Mouse (Mus musculus) midbrain, embryonic 15.5 days (tissue): Measurements from ENCODE around the gene Lrrc47. TPM values are rescaled to one million over a fixed set of nuclear protein-coding genes. Genes with fewer than 3 reads are reported as not detected.
A peak's percentile ranks its signal among the peaks of the same experiment; 100 is the strongest.

Experiments used
- ATAC-seq: fragments of 200-750 bp; cut with Nextera tagmentation; replicated peaks from 2 replicates; pipeline ENCODE4 v1.8.0; 2017; ENCODE audit warnings: moderate TSS enrichment
- H3K27ac ChIP-seq: fragments of 300-500 bp; sonication (generic); 2 replicates; pipeline ENCODE4 v1.5.1; 2015; ENCODE audit warnings: mild to moderate bottlenecking, inconsistent platforms
- H3K27me3 ChIP-seq: fragments of 300-500 bp; sonication (generic); replicated peaks from 2 replicates; pipeline ENCODE4 v1.6.1; 2015; ENCODE audit warnings: inconsistent platforms
- H3K36me3 ChIP-seq: fragments of 300-500 bp; sonication (generic); replicated peaks from 2 replicates; pipeline ENCODE4 v1.6.1; 2015; ENCODE audit warnings: inconsistent platforms
- H3K4me1 ChIP-seq: fragments of 300-500 bp; sonication (generic); 2 replicates; pipeline ENCODE4 v1.6.1; 2015; ENCODE audit warnings: inconsistent platforms
- H3K4me2 ChIP-seq: fragments of 300-500 bp; sonication (generic); 2 replicates; pipeline ENCODE4 v1.6.1; 2015; ENCODE audit warnings: inconsistent platforms, mild to moderate bottlenecking, moderate library complexity
- H3K4me3 ChIP-seq: fragments of 300-500 bp; sonication (generic); 2 replicates; pipeline ENCODE4 v1.5.1; 2015; ENCODE audit warnings: mild to moderate bottlenecking, inconsistent platforms
- H3K9ac ChIP-seq: fragments of 300-500 bp; sonication (generic); 2 replicates; pipeline ENCODE4 v1.6.1; 2015; ENCODE audit warnings: mild to moderate bottlenecking, inconsistent platforms
- H3K9me3 ChIP-seq: fragments of 300-500 bp; sonication (generic); 2 replicates; pipeline ENCODE4 v1.6.1; 2016; ENCODE audit warnings: inconsistent platforms
- WGBS: fragments of 180-500 bp; shearing (Covaris S2); methylation state at CpG from one replicate; pipeline ENCODE4 v1.1.7; 2015; ENCODE audit warnings: mixed read lengths; 5-methylcytosine and 5-hydroxymethylcytosine counted together
- polyA plus RNA-seq: library from polyadenylated mRNA; unstranded; fragments of >200 nt; fragmentation: Nextera tagmentation; extraction: Ambion mirVana; gene quantifications from 2 replicates; pipeline ENCODE4 v1.2.1, GENCODE M21; 2015

Gene Lrrc47
- polyA plus RNA-seq, 1 experiment from 2014 or later: 25.6 TPM

GRCm38 (mm10) chr4:154056661-154057060 lies 45.1 kb downstream of the Lrrc47 start:
- no peaks in the 10 kb centered on the region for H3K9me3 ChIP-seq
- H3K4me1 ChIP-seq: no peaks in the 10 kb centered on the region
- H3K4me3 ChIP-seq: no peak overlapping the region
- no peak for ATAC-seq
- no peak overlapping the region for H3K27ac ChIP-seq
- no peak overlapping the region for H3K9ac ChIP-seq
- no peaks in the 10 kb centered on the region for H3K27me3 ChIP-seq
- WGBS: 55% methylated on average over 2 of the region's 2 CpGs
- H3K4me2 ChIP-seq: no peak overlapping the region
- H3K36me3 ChIP-seq: no peaks in the 10 kb centered on the region

GRCm38 (mm10) chr4:154057696-154058095 lies 46.2 kb downstream of the Lrrc47 start:
- no peak for ATAC-seq
- WGBS: 70% methylated on average over 4 of the region's 4 CpGs
- no peak overlapping the region for H3K4me3 ChIP-seq
- H3K9ac ChIP-seq: no peak overlapping the region
- no peak overlapping the region for H3K4me2 ChIP-seq
- H3K9me3 ChIP-seq: no peaks in the 10 kb centered on the region
- no peak overlapping the region for H3K27ac ChIP-seq
- H3K4me1 ChIP-seq: no peaks in the 10 kb centered on the region
- H3K36me3 ChIP-seq: no peaks in the 10 kb centered on the region
- H3K27me3 ChIP-seq: no peaks in the 10 kb centered on the region

DNA sequence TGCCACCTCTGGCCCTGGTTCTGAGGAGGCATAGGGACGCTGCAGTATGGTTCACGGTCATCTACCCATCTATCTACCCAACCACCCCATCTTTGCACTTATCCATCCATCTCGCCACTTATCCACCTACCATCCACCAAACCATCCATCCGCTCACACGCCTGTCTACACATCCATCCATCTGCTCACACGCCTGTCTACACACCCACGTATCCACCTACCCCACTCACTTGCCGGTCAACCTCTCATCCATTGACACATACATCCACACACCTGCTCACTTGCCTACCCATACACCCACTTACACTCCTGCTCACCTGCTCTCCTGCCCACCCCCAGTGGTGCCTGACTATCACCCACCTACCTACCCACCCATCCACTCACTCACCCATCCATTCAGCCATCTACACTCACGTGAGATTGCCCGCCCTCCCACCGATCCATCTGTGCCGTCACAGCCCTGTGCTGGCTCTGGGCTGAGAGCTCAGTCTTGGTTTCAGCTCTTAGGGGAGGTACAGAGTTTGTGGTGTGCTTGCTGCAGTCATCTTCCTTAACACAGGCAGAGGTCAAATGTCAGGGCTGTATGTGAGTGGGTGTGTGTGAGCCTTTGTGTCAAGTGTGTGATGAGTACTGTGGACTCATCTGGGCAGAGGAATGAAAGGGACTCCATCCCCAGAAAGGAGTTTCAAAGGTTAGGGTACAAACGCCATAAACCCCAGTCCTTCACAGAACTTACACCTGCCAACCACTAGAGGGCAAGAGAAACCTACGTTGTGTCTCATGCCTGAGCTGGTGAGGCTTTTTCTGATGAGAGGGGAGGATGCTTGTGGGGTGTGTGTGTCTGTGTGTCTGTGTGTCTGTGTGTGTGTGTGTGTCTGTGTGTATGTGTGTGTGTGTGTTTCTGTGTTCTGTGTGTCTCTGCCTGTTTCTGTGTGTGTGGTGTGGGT lies 53.6 kb downstream of the Lrrc47 start:
- Histone ChIP-seq H3K9me3 (no peaks in the 10 kb centered on the region), H3K4me1 (no peaks in the 10 kb centered on the region), H3K4me2 (no peak overlapping the region), H3K27me3 (peaks cover 6% of the 10 kb centered on the region), H3K4me3 (no peak overlapping the region), H3K27ac (no peak overlapping the region), H3K9ac (no peak overlapping the region), H3K36me3 (no peaks in the 10 kb centered on the region)
- ATAC-seq: 0 out of 2 replicates have a peak, but pooled peaks have one; percentile 74
- WGBS: 64% methylated on average over 14 of the region's 14 CpGs

GRCm38 (mm10) chr4:154070896-154071295 lies 59.4 kb downstream of the Lrrc47 start:
- 0% methylated on average over 5 of the region's 5 CpGs for WGBS
- H3K9me3 ChIP-seq: no peaks in the 10 kb centered on the region
- H3K27me3 ChIP-seq: peaks cover 31% of the 10 kb centered on the region
- ATAC-seq: no peak
- no peak overlapping the region for H3K27ac ChIP-seq
- no peak overlapping the region for H3K9ac ChIP-seq
- peaks cover 5% of the 10 kb centered on the region for H3K4me1 ChIP-seq
- H3K4me2 ChIP-seq: peak overlapping the region; percentile 40; the same call in 1 of the 2 replicates
- H3K36me3 ChIP-seq: no peaks in the 10 kb centered on the region
- H3K4me3 ChIP-seq: no peak overlapping the region

Other genes starting within 250 kb of the Lrrc47 start
- 58.4 and 58.8 TPM in 2 replicates for gene A430005L14Rik, start 54.5 kb upstream of the Lrrc47 start, polyA plus RNA-seq
- gene Dffb, start 36.6 kb upstream of the Lrrc47 start, polyA plus RNA-seq: 11.5 and 12.6 TPM in 2 replicates
- gene Cep104, start 36.5 kb upstream of the Lrrc47 start, polyA plus RNA-seq: 21.0 and 21.9 TPM in 2 replicates
- gene Smim1, start 14.5 kb downstream of the Lrrc47 start, polyA plus RNA-seq: 8.2 and 11.5 TPM in 2 replicates
- not detected in 2 replicates for gene Ccdc27, start 30.9 kb downstream of the Lrrc47 start, polyA plus RNA-seq
- 1.2 and 1.5 TPM in 2 replicates for gene Trp73, start 128.5 kb downstream of the Lrrc47 start, polyA plus RNA-seq
- 46.6 and 53.9 TPM in 2 replicates for gene Wrap73, start 130.6 kb downstream of the Lrrc47 start, polyA plus RNA-seq
- 206 and 225 TPM in 2 replicates for gene Tprgl, start 148.9 kb downstream of the Lrrc47 start, polyA plus RNA-seq
- 9.4 and 9.5 TPM in 2 replicates for gene Megf6, start 159.0 kb downstream of the Lrrc47 start, polyA plus RNA-seq